Mouse (Mus musculus) kidney, adult 2 months (tissue): ENCODE measurements around the gene Rpl23.

ENCODE experiments used
- CTCF ChIP-seq: fragments of 200-500 bp; conservative IDR thresholded peaks from 2 replicates; pipeline ENCODE4 v1.5.1; 2011; ENCODE audit warnings: low read depth, mild to moderate bottlenecking, control low read depth, low read length, moderate library complexity, mixed read lengths; ENCODE audit not compliant: insufficient read depth, insufficient read length
- POLR2A ChIP-seq: fragments of 200-500 bp; IDR thresholded peaks from one replicate; pipeline ENCODE4 v1.6.1; 2011; ENCODE audit warnings: low read depth, low read length, control low read depth

DNA sequence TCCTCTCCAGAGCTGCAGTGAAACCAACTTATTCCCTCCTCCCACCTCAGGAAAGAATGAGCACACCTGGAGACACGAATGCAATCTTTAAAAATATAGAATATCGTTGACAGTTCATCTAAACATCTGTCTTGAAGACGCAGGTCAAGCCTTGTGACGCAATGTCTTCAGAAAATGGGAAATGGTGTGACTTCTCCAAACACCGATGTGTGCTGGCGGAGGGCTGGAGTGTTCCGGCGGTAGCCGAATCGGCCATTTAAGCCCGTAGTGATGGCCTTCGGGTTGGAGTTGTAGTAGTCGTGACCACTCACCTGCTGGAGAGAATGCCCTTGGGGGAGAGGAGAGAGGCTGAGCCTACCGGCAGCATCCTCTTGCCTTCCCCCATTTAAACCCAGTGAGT is 10.8 kb downstream of the Rpl23 start:
- no peak for TF ChIP-seq POLR2A
- no peak for TF ChIP-seq CTCF
